Mouse (Mus musculus) limb, embryonic 13.5 days (tissue): Measurements from ENCODE around the gene Ccdc155. TPM values are rescaled to one million over a fixed set of nuclear protein-coding genes. Genes with fewer than 3 reads are reported as not detected.

Source experiments
- ATAC-seq: fragments of 200-750 bp; cut with Nextera tagmentation; 2 replicates; pipeline ENCODE4 v1.8.0; 2017; ENCODE audit warnings: low read depth, moderate number of reproducible peaks, moderate TSS enrichment; ENCODE audit not compliant: low FRiP score
- H3K27ac ChIP-seq: fragments of 300-500 bp; sonication (generic); 2 replicates; pipeline ENCODE4 v1.5.1; 2015; ENCODE audit warnings: inconsistent platforms, mild to moderate bottlenecking, moderate library complexity
- H3K27me3 ChIP-seq: fragments of 300-500 bp; sonication (generic); 2 replicates; pipeline ENCODE4 v1.6.1; 2015; ENCODE audit warnings: mild to moderate bottlenecking, inconsistent platforms
- H3K36me3 ChIP-seq: fragments of 300-500 bp; sonication (generic); 2 replicates; pipeline ENCODE4 v1.6.1; 2015; ENCODE audit warnings: inconsistent platforms, mild to moderate bottlenecking, moderate library complexity
- H3K4me1 ChIP-seq: fragments of 300-500 bp; sonication (generic); 2 replicates; pipeline ENCODE4 v1.6.1; 2015; ENCODE audit warnings: inconsistent platforms
- H3K4me2 ChIP-seq: fragments of 300-500 bp; sonication (generic); replicated peaks from 2 replicates; pipeline ENCODE4 v1.6.1; 2015; ENCODE audit warnings: inconsistent platforms, mild to moderate bottlenecking, moderate library complexity
- H3K4me3 ChIP-seq: fragments of 300-500 bp; sonication (generic); 2 replicates; pipeline ENCODE4 v1.5.1; 2015; ENCODE audit warnings: moderate library complexity, mild to moderate bottlenecking, inconsistent platforms
- H3K9ac ChIP-seq: fragments of 300-500 bp; sonication (generic); 2 replicates; pipeline ENCODE4 v1.6.1; 2015; ENCODE audit warnings: mild to moderate bottlenecking, inconsistent platforms
- H3K9me3 ChIP-seq: fragments of 300-500 bp; sonication (generic); 2 replicates; pipeline ENCODE4 v1.6.1; 2016; ENCODE audit warnings: inconsistent platforms
- WGBS: fragments of 180-500 bp; shearing (Covaris S2); methylation state at CpG from one replicate; pipeline ENCODE4 v1.1.7; 2015; 5-methylcytosine and 5-hydroxymethylcytosine counted together
- polyA plus RNA-seq: library from polyadenylated mRNA; unstranded; fragments of >200 nt; fragmentation: Nextera tagmentation; extraction: Ambion mirVana; gene quantifications from 2 replicates; pipeline ENCODE4 v1.2.1, GENCODE M21; 2015

Gene Ccdc155
- polyA plus RNA-seq, 1 experiment from 2014 or later = 1.4 TPM

GRCm38 (mm10) chr7:45148534-45149098 is 56.1 kb downstream of the Ccdc155 start:
- ATAC-seq = no peak
- H3K9ac ChIP-seq = no peak overlapping the region
- 66% methylated on average over 4 of the region's 4 CpGs for WGBS

GRCm38 (mm10) chr7:45147899-45148298 is 56.8 kb downstream of the Ccdc155 start:
- H3K9me3 ChIP-seq = no peaks in the 10 kb centered on the region
- H3K4me3 ChIP-seq = no peak overlapping the region
- H3K36me3 ChIP-seq = peaks cover 60% of the 10 kb centered on the region
- no peaks in the 10 kb centered on the region for H3K27me3 ChIP-seq
- no peak for ATAC-seq
- H3K4me2 ChIP-seq = no peak overlapping the region
- no peak overlapping the region for H3K27ac ChIP-seq
- H3K4me1 ChIP-seq = peaks cover 20% of the 10 kb centered on the region
- H3K9ac ChIP-seq = no peak overlapping the region
- WGBS = 88% methylated on average over 11 of the region's 11 CpGs

More at GRCm38 (mm10) chr7:45148534-45149098, 56.1 kb downstream of the Ccdc155 start:
- Histone ChIP-seq H3K4me3 (no peak overlapping the region), H3K27ac (no peak overlapping the region), H3K27me3 (no peaks in the 10 kb centered on the region), H3K4me1 (peaks cover 25% of the 10 kb centered on the region), H3K4me2 (no peak overlapping the region), H3K9me3 (no peaks in the 10 kb centered on the region), H3K36me3 (peaks cover 52% of the 10 kb centered on the region)

GRCm38 (mm10) chr7:45147267-45147666 is 57.4 kb downstream of the Ccdc155 start:
- no peak overlapping the region for H3K4me2 ChIP-seq
- no peak overlapping the region for H3K4me3 ChIP-seq
- H3K27ac ChIP-seq = no peak overlapping the region
- peaks cover 66% of the 10 kb centered on the region for H3K36me3 ChIP-seq
- WGBS = 94% methylated on average over 11 of the region's 11 CpGs
- H3K27me3 ChIP-seq = no peaks in the 10 kb centered on the region
- H3K9ac ChIP-seq = no peak overlapping the region
- H3K9me3 ChIP-seq = no peaks in the 10 kb centered on the region
- ATAC-seq = no peak
- peaks cover 20% of the 10 kb centered on the region for H3K4me1 ChIP-seq

- H3K9ac ChIP-seq = no peak overlapping the region
- no peak overlapping the region for H3K4me3 ChIP-seq
- H3K27ac ChIP-seq = no peak overlapping the region
- H3K36me3 ChIP-seq = peaks cover 76% of the 10 kb centered on the region
- no peak for ATAC-seq
- H3K9me3 ChIP-seq = no peaks in the 10 kb centered on the region
- H3K4me1 ChIP-seq = peaks cover 4% of the 10 kb centered on the region; the same call in 1 of the 2 replicates
- no peak overlapping the region for H3K4me2 ChIP-seq
- H3K27me3 ChIP-seq = no peaks in the 10 kb centered on the region
- WGBS = 93% methylated on average over 8 of the region's 8 CpGs
Measured at GRCm38 (mm10) chr7:45145460-45145859, 59.2 kb downstream of the Ccdc155 start.

- no peak overlapping the region for H3K4me3 ChIP-seq
- H3K4me2 ChIP-seq = no peak overlapping the region
- H3K4me1 ChIP-seq = no peaks in the 10 kb centered on the region
- no peaks in the 10 kb centered on the region for H3K27me3 ChIP-seq
- H3K36me3 ChIP-seq = peaks cover 76% of the 10 kb centered on the region
- no peak overlapping the region for H3K27ac ChIP-seq
- no peak for ATAC-seq
- 90% methylated on average over 13 of the region's 13 CpGs for WGBS
- 0 out of 2 replicates have a peak overlapping the region, but pooled peaks have one; percentile 35 for H3K9ac ChIP-seq
- H3K9me3 ChIP-seq = no peaks in the 10 kb centered on the region
Measured at GRCm38 (mm10) chr7:45144368-45145174, 60.1 kb downstream of the Ccdc155 start.

GRCm38 (mm10) chr7:45141914-45142313 is 62.8 kb downstream of the Ccdc155 start:
- Histone ChIP-seq H3K4me3 (no peak overlapping the region), H3K27ac (no peak overlapping the region), H3K9ac (no peak overlapping the region), H3K9me3 (no peaks in the 10 kb centered on the region), H3K4me1 (no peaks in the 10 kb centered on the region), H3K4me2 (no peak overlapping the region), H3K36me3 (peaks cover 57% of the 10 kb centered on the region), H3K27me3 (peaks cover 9% of the 10 kb centered on the region)
- no peak for ATAC-seq
- WGBS = 90% methylated on average over 5 of the region's 5 CpGs

- no peak for ATAC-seq
- 86% methylated on average over 3 of the region's 3 CpGs for WGBS
- H3K27ac ChIP-seq = no peak overlapping the region
- H3K9me3 ChIP-seq = no peaks in the 10 kb centered on the region
- H3K4me1 ChIP-seq = no peaks in the 10 kb centered on the region
- H3K4me3 ChIP-seq = no peak overlapping the region
- H3K36me3 ChIP-seq = peaks cover 51% of the 10 kb centered on the region
- no peak overlapping the region for H3K9ac ChIP-seq
- no peak overlapping the region for H3K4me2 ChIP-seq
- H3K27me3 ChIP-seq = peaks cover 13% of the 10 kb centered on the region
Measured at GRCm38 (mm10) chr7:45141319-45141718, 63.4 kb downstream of the Ccdc155 start.

- Histone ChIP-seq H3K9me3 (no peaks in the 10 kb centered on the region), H3K4me3 (no peak overlapping the region), H3K4me1 (0 out of 2 replicates have a peak, but pooled peaks cover 7% of the 10 kb centered on the region), H3K9ac (no peak overlapping the region), H3K4me2 (no peak overlapping the region), H3K27ac (no peak overlapping the region), H3K27me3 (peaks cover 21% of the 10 kb centered on the region), H3K36me3 (peaks cover 39% of the 10 kb centered on the region)
- WGBS = 69% methylated on average over 8 of the region's 8 CpGs
- no peak for ATAC-seq
Measured at GRCm38 (mm10) chr7:45139904-45140723, 64.6 kb downstream of the Ccdc155 start.

- Histone ChIP-seq H3K4me1 (0 out of 2 replicates have a peak, but pooled peaks cover 7% of the 10 kb centered on the region), H3K9ac (0 out of 2 replicates have a peak overlapping the region, but pooled peaks have one; percentile 19), H3K4me2 (no peak overlapping the region), H3K36me3 (peaks cover 21% of the 10 kb centered on the region), H3K27ac (no peak overlapping the region), H3K27me3 (peaks cover 31% of the 10 kb centered on the region), H3K4me3 (no peak overlapping the region), H3K9me3 (no peaks in the 10 kb centered on the region)
- WGBS = 79% methylated on average over 1 of the region's 1 CpGs
- no peak for ATAC-seq
Measured at GRCm38 (mm10) chr7:45138403-45138802, 66.3 kb downstream of the Ccdc155 start.

GRCm38 (mm10) chr7:45137171-45138006 is 67.3 kb downstream of the Ccdc155 start:
- 0 out of 2 replicates have a peak, but pooled peaks cover 7% of the 10 kb centered on the region for H3K4me1 ChIP-seq
- no peak for ATAC-seq
- no peak overlapping the region for H3K4me2 ChIP-seq
- H3K9ac ChIP-seq = no peak overlapping the region
- no peaks in the 10 kb centered on the region for H3K9me3 ChIP-seq
- peaks cover 31% of the 10 kb centered on the region for H3K27me3 ChIP-seq
- H3K27ac ChIP-seq = no peak overlapping the region
- peaks cover 11% of the 10 kb centered on the region for H3K36me3 ChIP-seq
- 81% methylated on average over 12 of the region's 12 CpGs for WGBS
- no peak overlapping the region for H3K4me3 ChIP-seq

- no peak within 1 kb of the TSS for H3K27ac ChIP-seq
- H3K9me3 ChIP-seq = no peaks in the 10 kb centered on the region
- peak within 1 kb of the TSS; percentile 75 for H3K9ac ChIP-seq
- peaks cover 31% of the 10 kb centered on the region for H3K27me3 ChIP-seq
- peak within 1 kb of the TSS; percentile 80 for H3K4me2 ChIP-seq
- H3K4me3 ChIP-seq = peak within 1 kb of the TSS; percentile 58
- ATAC-seq = peak; percentile 77
- no peaks in the 10 kb centered on the region; the same call in 1 of the 2 replicates for H3K36me3 ChIP-seq
- H3K4me1 ChIP-seq = 0 out of 2 replicates have a peak, but pooled peaks cover 7% of the 10 kb centered on the region
- 1% methylated on average over 29 of the region's 29 CpGs for WGBS
Measured at GRCm38 (mm10) chr7:45135993-45136567, 68.6 kb downstream of the Ccdc155 start, which contains the start of the genes Gm45713 and Flt3l. Gene Gm45713, minus strand, starts transcription at chr7:45136231. Gene Flt3l, minus strand, starts transcription at chr7:45136432.
